Mouse (Mus musculus) embryonic facial prominence, embryonic 12.5 days (tissue): ENCODE data around the gene Tmem33. TPM values are rescaled to one million over a fixed set of nuclear protein-coding genes. Genes with fewer than 3 reads are reported as not detected.
A peak's percentile ranks its signal among the peaks of the same experiment; 100 is the strongest.

Source experiments
- ATAC-seq: fragments of 200-750 bp; cut with Nextera tagmentation; 2 replicates; pipeline ENCODE4 v1.8.0; 2017; ENCODE audit not compliant: insufficient number of reproducible peaks, insufficient read depth, low FRiP score, low TSS enrichment
- H3K27ac ChIP-seq: fragments of 300-500 bp; sonication (generic); 2 replicates; pipeline ENCODE4 v1.5.1; 2016; ENCODE audit warnings: mild to moderate bottlenecking
- H3K27me3 ChIP-seq: fragments of 300-500 bp; sonication (generic); 2 replicates; pipeline ENCODE4 v1.6.1; 2016; ENCODE audit warnings: mild to moderate bottlenecking, moderate library complexity
- H3K36me3 ChIP-seq: fragments of 300-500 bp; sonication (generic); 2 replicates; pipeline ENCODE4 v1.6.1; 2016; ENCODE audit warnings: mild to moderate bottlenecking
- H3K4me1 ChIP-seq: fragments of 300-500 bp; sonication (generic); 2 replicates; pipeline ENCODE4 v1.6.1; 2016
- H3K4me2 ChIP-seq: fragments of 300-500 bp; sonication (generic); replicated peaks from 2 replicates; pipeline ENCODE4 v1.6.1; 2016; ENCODE audit warnings: mild to moderate bottlenecking, moderate library complexity
- H3K4me3 ChIP-seq: fragments of 300-500 bp; sonication (generic); 2 replicates; pipeline ENCODE4 v1.5.1; 2016; ENCODE audit warnings: mild to moderate bottlenecking
- H3K9ac ChIP-seq: fragments of 300-500 bp; sonication (generic); 2 replicates; pipeline ENCODE4 v1.6.1; 2016; ENCODE audit warnings: mild to moderate bottlenecking, moderate library complexity
- H3K9me3 ChIP-seq: fragments of 300-500 bp; sonication (generic); 2 replicates; pipeline ENCODE4 v1.6.1; 2016; ENCODE audit warnings: mild to moderate bottlenecking, moderate library complexity
- WGBS: fragments of 180-500 bp; shearing (Covaris S2); methylation state at CpG from one replicate; pipeline ENCODE4 v1.1.7; 2016; 5-methylcytosine and 5-hydroxymethylcytosine counted together
- polyA plus RNA-seq: library from polyadenylated mRNA; unstranded; fragments of >200 nt; fragmentation: Nextera tagmentation; extraction: Ambion mirVana; gene quantifications from 2 replicates; pipeline ENCODE4 v1.2.1, GENCODE M21; 2016

Tmem33 gene
- polyA plus RNA-seq, 1 experiment from 2014 or later, result 81.0 TPM

DNA sequence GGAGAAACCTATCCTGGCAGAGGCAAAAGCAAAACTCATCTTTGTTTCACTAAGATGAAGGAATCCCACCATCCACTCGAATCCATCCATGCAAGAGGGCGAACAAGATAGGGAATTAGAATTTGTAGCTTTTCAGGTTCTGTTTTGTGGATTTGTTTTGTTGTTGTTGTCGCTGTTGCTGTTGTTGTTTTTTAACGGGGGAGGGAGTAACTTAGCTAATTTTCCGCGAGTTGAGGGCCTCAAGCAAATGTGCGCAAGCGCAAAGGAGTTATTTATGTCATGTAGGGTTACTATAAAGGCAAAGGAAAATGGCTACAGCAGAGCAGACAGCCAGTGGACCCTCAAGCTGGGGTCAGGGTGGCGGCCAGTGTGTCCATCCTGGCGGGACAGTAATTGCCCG lies 33.1 kb upstream of the Tmem33 start:
- ATAC-seq, result no peak
- peaks cover 9% of the 10 kb centered on the region; the same call in 1 of the 2 replicates for H3K4me1 ChIP-seq
- H3K4me2 ChIP-seq, result no peak overlapping the region
- no peak overlapping the region for H3K27ac ChIP-seq
- H3K36me3 ChIP-seq, result no peaks in the 10 kb centered on the region
- 7% methylated on average over 11 of the region's 11 CpGs for WGBS
- H3K9me3 ChIP-seq, result 0 out of 2 replicates have a peak, but pooled peaks cover 3% of the 10 kb centered on the region
- H3K4me3 ChIP-seq, result no peak overlapping the region
- peaks cover 90% of the 10 kb centered on the region for H3K27me3 ChIP-seq
- H3K9ac ChIP-seq, result no peak overlapping the region

GRCm38 (mm10) chr5:67227682-67228444 lies 32.5 kb upstream of the Tmem33 start:
- ATAC-seq, result no peak
- Histone ChIP-seq H3K27ac (no peak overlapping the region), H3K9ac (no peak overlapping the region), H3K4me1 (peaks cover 3% of the 10 kb centered on the region; the same call in 1 of the 2 replicates), H3K27me3 (peaks cover 91% of the 10 kb centered on the region), H3K36me3 (no peaks in the 10 kb centered on the region), H3K4me3 (no peak overlapping the region), H3K4me2 (no peak overlapping the region), H3K9me3 (0 out of 2 replicates have a peak, but pooled peaks cover 3% of the 10 kb centered on the region)
- WGBS, result 2% methylated on average over 15 of the region's 15 CpGs

DNA sequence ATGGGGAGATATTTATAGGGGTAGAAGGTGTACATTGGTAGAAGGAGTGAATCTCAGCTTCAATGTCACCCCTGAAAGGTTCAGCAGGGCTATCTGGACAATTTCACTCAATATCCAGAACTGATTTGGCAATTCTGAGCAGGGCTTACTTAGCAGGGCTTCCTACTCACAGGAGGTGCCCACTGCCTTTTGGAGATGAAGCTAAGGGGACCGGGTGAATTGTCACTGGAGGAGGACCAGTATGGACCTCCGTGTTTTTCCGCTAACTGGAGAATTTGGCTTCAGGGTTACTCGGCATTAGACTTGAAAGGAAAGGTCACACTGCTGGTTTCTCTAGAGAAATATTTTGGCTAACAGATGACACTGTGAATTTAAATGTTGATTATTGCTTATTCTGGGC lies 25.7 kb upstream of the Tmem33 start:
- Histone ChIP-seq H3K27ac (no peak overlapping the region), H3K4me2 (no peak overlapping the region), H3K9ac (no peak overlapping the region), H3K9me3 (no peaks in the 10 kb centered on the region), H3K4me3 (no peak overlapping the region), H3K4me1 (no peaks in the 10 kb centered on the region), H3K36me3 (no peaks in the 10 kb centered on the region), H3K27me3 (peaks cover 61% of the 10 kb centered on the region)
- no peak for ATAC-seq
- WGBS, result 43% methylated on average over 4 of the region's 4 CpGs

DNA sequence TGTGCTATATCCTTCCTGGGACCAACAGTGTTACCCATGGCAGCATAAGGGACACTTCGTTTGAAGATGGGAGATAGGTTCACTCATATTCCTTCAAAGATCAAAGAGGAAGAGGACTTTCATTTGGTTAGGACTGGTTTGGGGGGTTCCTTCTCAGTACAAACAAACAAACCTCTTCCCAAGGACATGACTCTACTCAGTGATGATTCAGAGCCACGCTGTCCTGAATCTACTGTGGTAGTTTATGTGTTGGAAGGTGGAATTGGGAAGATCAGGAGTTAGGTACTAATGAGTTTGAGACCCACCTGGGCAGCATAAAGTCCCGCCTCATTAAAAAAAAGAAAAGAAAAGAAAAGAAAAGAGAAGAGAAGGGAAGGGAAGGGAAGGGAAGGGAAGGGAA lies 24.9 kb upstream of the Tmem33 start:
- no peaks in the 10 kb centered on the region for H3K36me3 ChIP-seq
- no peak overlapping the region for H3K9ac ChIP-seq
- no peak overlapping the region for H3K4me2 ChIP-seq
- H3K27me3 ChIP-seq, result peaks cover 54% of the 10 kb centered on the region
- H3K9me3 ChIP-seq, result no peaks in the 10 kb centered on the region
- H3K4me3 ChIP-seq, result no peak overlapping the region
- no peak overlapping the region for H3K27ac ChIP-seq
- no peaks in the 10 kb centered on the region for H3K4me1 ChIP-seq
- 46% methylated on average over 2 of the region's 3 CpGs for WGBS
- no peak for ATAC-seq

- H3K27me3 ChIP-seq, result peaks cover 42% of the 10 kb centered on the region
- WGBS, result 90% methylated on average over 3 of the region's 3 CpGs
These were observed 23.8 kb upstream of the Tmem33 start for GRCm38 (mm10) chr5:67236601-67237000.

GRCm38 (mm10) chr5:67238303-67238702 lies 22.1 kb upstream of the Tmem33 start:
- Histone ChIP-seq H3K36me3 (no peaks in the 10 kb centered on the region), H3K4me3 (no peak overlapping the region), H3K27me3 (peaks cover 27% of the 10 kb centered on the region), H3K9me3 (no peaks in the 10 kb centered on the region), H3K9ac (no peak overlapping the region), H3K27ac (no peak overlapping the region), H3K4me1 (no peaks in the 10 kb centered on the region), H3K4me2 (no peak overlapping the region)
- ATAC-seq, result no peak
- 7% methylated on average over 1 of the region's 1 CpGs for WGBS

More at GRCm38 (mm10) chr5:67236601-67237000, 23.8 kb upstream of the Tmem33 start:
- Histone ChIP-seq H3K4me1 (no peaks in the 10 kb centered on the region), H3K9ac (no peak overlapping the region), H3K4me3 (no peak overlapping the region), H3K36me3 (no peaks in the 10 kb centered on the region), H3K27ac (no peak overlapping the region), H3K4me2 (no peak overlapping the region), H3K9me3 (no peaks in the 10 kb centered on the region)
- ATAC-seq, result no peak

- no peak for ATAC-seq
- Histone ChIP-seq H3K9ac (no peak overlapping the region), H3K36me3 (no peaks in the 10 kb centered on the region), H3K4me3 (no peak overlapping the region), H3K4me1 (no peaks in the 10 kb centered on the region), H3K4me2 (no peak overlapping the region), H3K27ac (no peak overlapping the region), H3K9me3 (no peaks in the 10 kb centered on the region), H3K27me3 (no peaks in the 10 kb centered on the region)
- 46% methylated on average over 6 of the region's 6 CpGs for whole genome bisulfite sequencing
These were observed 18.7 kb upstream of the Tmem33 start for GRCm38 (mm10) chr5:67241713-67242112.

DNA sequence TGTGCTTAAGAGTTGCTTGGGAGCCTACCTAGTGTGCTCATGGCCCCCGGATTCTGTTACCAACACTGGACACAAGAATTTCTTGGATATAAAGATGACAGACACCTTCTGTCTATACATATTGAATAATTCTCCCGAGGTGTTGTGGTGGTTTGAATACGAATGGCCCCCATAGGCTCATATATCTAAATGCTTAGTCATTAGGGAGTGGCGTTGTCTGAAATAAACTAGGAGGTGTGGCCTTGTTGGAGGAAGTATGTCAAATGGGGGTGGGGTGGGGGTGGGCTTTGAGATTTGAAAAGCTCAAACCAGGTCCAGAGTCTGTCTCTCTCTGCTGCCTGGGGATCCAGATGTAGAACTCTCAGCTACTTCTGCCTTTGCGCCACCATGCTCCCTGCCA lies 17.1 kb upstream of the Tmem33 start:
- H3K4me1 ChIP-seq, result no peaks in the 10 kb centered on the region
- no peak overlapping the region for H3K27ac ChIP-seq
- H3K9ac ChIP-seq, result no peak overlapping the region
- H3K27me3 ChIP-seq, result no peaks in the 10 kb centered on the region
- no peak overlapping the region for H3K4me3 ChIP-seq
- no peak for ATAC-seq
- 93% methylated on average over 5 of the region's 5 CpGs for WGBS
- H3K4me2 ChIP-seq, result no peak overlapping the region
- H3K36me3 ChIP-seq, result no peaks in the 10 kb centered on the region
- H3K9me3 ChIP-seq, result no peaks in the 10 kb centered on the region

- WGBS, result 77% methylated on average over 4 of the region's 4 CpGs
- no peak for ATAC-seq
- Histone ChIP-seq H3K9me3 (no peaks in the 10 kb centered on the region), H3K27ac (no peak overlapping the region), H3K27me3 (no peaks in the 10 kb centered on the region), H3K4me2 (no peak overlapping the region), H3K9ac (no peak overlapping the region), H3K36me3 (no peaks in the 10 kb centered on the region), H3K4me3 (no peak overlapping the region), H3K4me1 (no peaks in the 10 kb centered on the region)
These were observed 8.1 kb upstream of the Tmem33 start for GRCm38 (mm10) chr5:67252261-67252660.

DNA sequence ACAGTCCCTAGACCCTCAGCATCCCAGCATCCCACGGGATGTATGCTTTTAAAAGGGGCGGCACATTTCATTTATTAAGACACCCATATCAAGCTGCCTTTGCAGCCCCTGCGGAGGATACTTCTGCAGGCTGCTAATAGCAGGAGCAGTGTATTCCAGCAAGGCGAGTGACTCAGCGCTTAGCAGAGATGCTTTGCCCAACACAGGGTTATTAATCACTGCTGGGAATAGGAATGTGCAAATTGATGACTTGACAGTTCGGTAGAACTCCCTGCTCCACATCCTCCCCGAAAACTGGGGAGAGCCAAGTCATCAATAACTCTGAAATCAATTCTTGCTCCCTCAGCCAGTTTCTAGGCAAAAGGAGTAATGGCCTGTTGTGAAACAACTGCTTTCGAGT lies 4.7 kb upstream of the Tmem33 start:
- no peak overlapping the region for H3K27ac ChIP-seq
- H3K4me2 ChIP-seq, result no peak overlapping the region
- H3K36me3 ChIP-seq, result no peaks in the 10 kb centered on the region
- no peaks in the 10 kb centered on the region for H3K4me1 ChIP-seq
- no peak overlapping the region for H3K4me3 ChIP-seq
- H3K27me3 ChIP-seq, result no peaks in the 10 kb centered on the region
- WGBS, result 74% methylated on average over 8 of the region's 8 CpGs
- H3K9me3 ChIP-seq, result no peaks in the 10 kb centered on the region
- H3K9ac ChIP-seq, result no peak overlapping the region
- no peak for ATAC-seq

DNA sequence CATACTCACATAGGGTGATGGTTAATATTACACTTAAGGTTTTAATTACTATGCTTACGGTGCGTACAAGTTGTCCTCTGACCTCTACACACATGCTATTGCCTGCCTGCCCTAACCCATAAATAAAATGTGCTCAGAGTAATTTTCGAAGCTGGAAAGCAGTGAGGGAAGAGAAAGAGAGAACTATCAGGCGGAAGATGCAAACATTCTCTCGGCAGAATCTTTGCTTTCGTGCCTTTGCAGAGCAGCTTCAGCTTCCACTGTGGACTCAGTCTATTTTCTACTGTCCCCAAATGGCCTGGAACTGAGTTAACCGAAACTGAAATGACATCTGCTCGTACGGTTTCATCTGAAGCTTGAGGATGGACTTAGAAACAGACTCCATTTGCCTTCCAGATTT lies 1.9 kb upstream of the Tmem33 start:
- Histone ChIP-seq H3K4me2 (no peak overlapping the region), H3K9ac (no peak overlapping the region), H3K27ac (no peak overlapping the region), H3K9me3 (no peaks in the 10 kb centered on the region), H3K4me3 (no peak overlapping the region), H3K4me1 (peaks cover 10% of the 10 kb centered on the region; the same call in 1 of the 2 replicates), H3K27me3 (no peaks in the 10 kb centered on the region), H3K36me3 (no peaks in the 10 kb centered on the region)
- 74% methylated on average over 9 of the region's 9 CpGs for whole genome bisulfite sequencing
- ATAC-seq, result no peak

- no peaks in the 10 kb centered on the region for H3K27me3 ChIP-seq
- peak overlapping the region; percentile 42; the same call in 1 of the 2 replicates for H3K9ac ChIP-seq
- no peaks in the 10 kb centered on the region for H3K9me3 ChIP-seq
- H3K36me3 ChIP-seq, result peaks cover 12% of the 10 kb centered on the region
- peak overlapping the region; percentile 70 for H3K4me2 ChIP-seq
- H3K4me1 ChIP-seq, result peaks cover 10% of the 10 kb centered on the region; the same call in 1 of the 2 replicates
- H3K27ac ChIP-seq, result no peak overlapping the region
- 0% methylated on average over 9 of the region's 9 CpGs for WGBS
- ATAC-seq, result no peak
- peak overlapping the region; percentile 84 for H3K4me3 ChIP-seq
These were observed 220 bp upstream of the Tmem33 start for GRCm38 (mm10) chr5:67260159-67260530.
